Mouse (Mus musculus): ENCODE data around the gene 1700025G04Rik.

1700025G04Rik gene

GRCm38 (mm10) chr1:151988713-151989112, 101.2 kb downstream of the 1700025G04Rik start:
- no peak for DNase-seq

GRCm38 (mm10) chr1:151988066-151988465, 101.9 kb downstream of the 1700025G04Rik start:
- no peak for DNase-seq

GRCm38 (mm10) chr1:151986024-151986778, 103.7 kb downstream of the 1700025G04Rik start:
- DNase-seq: no peak

- no peak for DNase-seq
Measured at GRCm38 (mm10) chr1:151985056-151985455, 104.9 kb downstream of the 1700025G04Rik start.

GRCm38 (mm10) chr1:151983991-151984390, 105.9 kb downstream of the 1700025G04Rik start:
- no peak for DNase-seq

GRCm38 (mm10) chr1:151980498-151980897, 109.4 kb downstream of the 1700025G04Rik start:
- DNase-seq: no peak

GRCm38 (mm10) chr1:151979803-151980456, 110.0 kb downstream of the 1700025G04Rik start:
- DNase-seq: no peak

GRCm38 (mm10) chr1:151978751-151979150, 111.2 kb downstream of the 1700025G04Rik start:
- no peak for DNase-seq

GRCm38 (mm10) chr1:151977596-151977995, 112.3 kb downstream of the 1700025G04Rik start:
- DNase-seq: no peak

- no peak for DNase-seq
Measured at GRCm38 (mm10) chr1:151976850-151977249, 113.1 kb downstream of the 1700025G04Rik start.

GRCm38 (mm10) chr1:151975418-151976379, 114.2 kb downstream of the 1700025G04Rik start:
- DNase-seq: peak; percentile 31 to 56

- DNase-seq: no peak
Measured at GRCm38 (mm10) chr1:151974887-151975286, 115.0 kb downstream of the 1700025G04Rik start.

GRCm38 (mm10) chr1:151974424-151974823, 115.5 kb downstream of the 1700025G04Rik start:
- no peak for DNase-seq

- DNase-seq: no peak
Measured at GRCm38 (mm10) chr1:151973110-151973700, 116.7 kb downstream of the 1700025G04Rik start.

- DNase-seq: no peak
Measured at GRCm38 (mm10) chr1:151971581-151971980, 118.3 kb downstream of the 1700025G04Rik start.

- DNase-seq: no peak
Measured at GRCm38 (mm10) chr1:151968126-151968525, 121.8 kb downstream of the 1700025G04Rik start.

GRCm38 (mm10) chr1:151964811-151965210, 125.1 kb downstream of the 1700025G04Rik start:
- DNase-seq: no peak

- DNase-seq: no peak
Measured at GRCm38 (mm10) chr1:151963248-151963647, 126.7 kb downstream of the 1700025G04Rik start.

GRCm38 (mm10) chr1:151962078-151962477, 127.8 kb downstream of the 1700025G04Rik start:
- no peak for DNase-seq

- no peak for DNase-seq
Measured at GRCm38 (mm10) chr1:151961204-151961603, 128.7 kb downstream of the 1700025G04Rik start.

- no peak for DNase-seq
Measured at GRCm38 (mm10) chr1:151959010-151959409, 130.9 kb downstream of the 1700025G04Rik start.

- no peak for DNase-seq
Measured at GRCm38 (mm10) chr1:151958442-151958841, 131.5 kb downstream of the 1700025G04Rik start.

GRCm38 (mm10) chr1:151957669-151958068, 132.3 kb downstream of the 1700025G04Rik start:
- no peak for DNase-seq
